Mouse (Mus musculus) stomach, postnatal 0 days (tissue): Measurements from ENCODE around the gene Lrrc10. TPM values are rescaled to one million over a fixed set of nuclear protein-coding genes. Genes with fewer than 3 reads are reported as not detected.

Experiments used
- ATAC-seq: fragments of 200-750 bp; cut with Nextera tagmentation; 2 replicates; pipeline ENCODE4 v1.8.0; 2017; ENCODE audit not compliant: low FRiP score, low TSS enrichment
- DNase-seq: peaks from one replicate; pipeline ENCODE4 v3.0.0-alpha.2; 2016; ENCODE audit warnings: low spot score
- H3K27ac ChIP-seq: fragments of 300-500 bp; sonication (generic); replicated peaks from 2 replicates; pipeline ENCODE4 v1.5.1; 2014; ENCODE audit warnings: mild to moderate bottlenecking, control low read depth
- H3K27me3 ChIP-seq: fragments of 300-500 bp; sonication (generic); 2 replicates; pipeline ENCODE4 v1.6.1; 2014; ENCODE audit warnings: low read length; ENCODE audit not compliant: control insufficient read depth, insufficient read depth
- H3K36me3 ChIP-seq: fragments of 300-500 bp; sonication (generic); 2 replicates; pipeline ENCODE4 v1.6.1; 2014; ENCODE audit warnings: low read length, mixed read lengths; ENCODE audit not compliant: control insufficient read depth, insufficient read depth
- H3K4me1 ChIP-seq: fragments of 300-500 bp; sonication (generic); replicated peaks from 2 replicates; pipeline ENCODE4 v1.6.1; 2014; ENCODE audit warnings: antibody characterized with exemption; ENCODE audit not compliant: control insufficient read depth, insufficient read depth
- H3K4me2 ChIP-seq: fragments of 300-500 bp; sonication (generic); replicated peaks from 2 replicates; pipeline ENCODE4 v1.6.1; 2014; ENCODE audit warnings: low read depth, mild to moderate bottlenecking, control low read depth, moderate library complexity
- H3K4me3 ChIP-seq: fragments of 300-500 bp; sonication (generic); 2 replicates; pipeline ENCODE4 v1.5.1; 2014; ENCODE audit warnings: low read depth, low read length, control low read depth
- H3K9ac ChIP-seq: fragments of 300-500 bp; sonication (generic); 2 replicates; pipeline ENCODE4 v1.6.1; 2014; ENCODE audit warnings: mild to moderate bottlenecking, low read length, control low read depth, mixed read lengths
- H3K9me3 ChIP-seq: fragments of 300-500 bp; sonication (generic); 2 replicates; pipeline ENCODE4 v1.6.1; 2016; ENCODE audit warnings: low read length; ENCODE audit not compliant: control insufficient read depth
- CTCF ChIP-seq: IDR thresholded peaks from 2 replicates; pipeline ENCODE4 v1.5.1; 2016; ENCODE audit warnings: antibody characterized with exemption, low read depth, mild to moderate bottlenecking, moderate library complexity
- EP300 ChIP-seq: optimal IDR thresholded peaks from 2 replicates; pipeline ENCODE3; 2016; ENCODE audit warnings: antibody characterized with exemption
- WGBS: fragments of 180-500 bp; shearing (Covaris S2); extraction: QIAGEN DNeasy Blood & Tissue Kit; methylation state at CpG from one replicate; pipeline ENCODE4 v1.1.7; 2014; 5-methylcytosine and 5-hydroxymethylcytosine counted together
- polyA plus RNA-seq: library from polyadenylated mRNA; unstranded; fragments of >200 nt; fragmentation: Nextera tagmentation; extraction: Ambion mirVana; gene quantifications from 2 replicates; pipeline ENCODE4 v1.2.1, GENCODE M21; 2015

The Lrrc10 gene
- polyA plus RNA-seq, 1 experiment from 2014 or later: not detected

- Histone ChIP-seq H3K36me3 (peaks cover 54% of the 10 kb centered on the region), H3K4me2 (no peak overlapping the region), H3K9me3 (no peaks in the 10 kb centered on the region), H3K4me1 (no peaks in the 10 kb centered on the region), H3K27me3 (no peaks in the 10 kb centered on the region), H3K4me3 (no peak overlapping the region), H3K9ac (no peak overlapping the region), H3K27ac (no peak overlapping the region)
- no peak for DNase-seq
- WGBS: 92% methylated on average over 4 of the region's 4 CpGs
- no peak for ATAC-seq
- TF ChIP-seq EP300 (no peak), CTCF (peak; percentile 51)
These were observed 10.5 kb downstream of the Lrrc10 start for GRCm38 (mm10) chr10:117055668-117056067.

DNA sequence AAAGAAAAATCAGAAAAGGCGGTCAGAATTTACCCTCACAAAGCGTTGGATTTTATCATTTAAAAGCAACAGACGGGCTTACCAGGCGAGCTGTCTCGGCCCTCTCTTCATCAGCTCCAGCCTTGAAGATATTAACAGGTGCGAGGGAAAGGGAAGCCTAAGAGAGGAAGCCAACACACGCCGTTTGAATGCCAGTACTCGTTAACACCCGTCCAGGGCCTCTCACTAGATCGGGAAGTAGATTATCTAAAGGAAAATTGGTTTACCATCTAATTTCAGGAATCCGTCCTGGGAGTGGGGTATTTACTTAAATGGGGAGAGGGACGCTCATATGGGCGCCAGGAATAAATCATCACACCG is 17.7 kb downstream of the Lrrc10 start:
- TF ChIP-seq CTCF: no peak
- no peak for TF ChIP-seq EP300
- H3K36me3 ChIP-seq: peaks cover 21% of the 10 kb centered on the region
- no peaks in the 10 kb centered on the region for H3K4me1 ChIP-seq
- ATAC-seq (no peak), DNase-seq (no peak)
- WGBS: 2% methylated on average over 15 of the region's 15 CpGs
- peak overlapping the region; percentile 98 for H3K4me3 ChIP-seq
- peak overlapping the region; percentile 91 for H3K9ac ChIP-seq
- H3K4me2 ChIP-seq: peak overlapping the region; percentile 65
- H3K27me3 ChIP-seq: no peaks in the 10 kb centered on the region
- H3K9me3 ChIP-seq: no peaks in the 10 kb centered on the region
- peak overlapping the region; percentile 90; the same call in 1 of the 2 replicates for H3K27ac ChIP-seq

- under 1% methylated on average over 67 of the region's 68 CpGs for WGBS
- no peak for TF ChIP-seq EP300
- TF ChIP-seq CTCF: no peak
- H3K9ac ChIP-seq: peak within 1 kb of the TSS; percentile 91
These were observed 18.3 kb downstream of the Lrrc10 start, which contains the start of gene Cct2 for GRCm38 (mm10) chr10:117063254-117064021. Gene Cct2 (minus strand): TSS chr10:117063814.

GRCm38 (mm10) chr10:117064076-117064475 is 18.9 kb downstream of the Lrrc10 start:
- no peak for DNase-seq
- 0 out of 2 replicates have a peak, but pooled peaks have one; percentile 17 for ATAC-seq
- peak overlapping the region; percentile 55 for H3K4me2 ChIP-seq
- TF ChIP-seq EP300 (no peak), CTCF (no peak)
- H3K27ac ChIP-seq: peak overlapping the region; percentile 45; the same call in 1 of the 2 replicates
- H3K4me1 ChIP-seq: no peaks in the 10 kb centered on the region
- H3K27me3 ChIP-seq: no peaks in the 10 kb centered on the region
- 7% methylated on average over 7 of the region's 7 CpGs for WGBS
- peaks cover 17% of the 10 kb centered on the region for H3K36me3 ChIP-seq
- no peaks in the 10 kb centered on the region for H3K9me3 ChIP-seq
- H3K4me3 ChIP-seq: peak overlapping the region; percentile 98
- H3K9ac ChIP-seq: peak overlapping the region; percentile 35; the same call in 1 of the 2 replicates

More at GRCm38 (mm10) chr10:117063254-117064021, 18.3 kb downstream of the Lrrc10 start, which contains the start of gene Cct2:
- Histone ChIP-seq H3K36me3 (peaks cover 21% of the 10 kb centered on the region), H3K27ac (peak within 1 kb of the TSS; percentile 90), H3K9me3 (no peaks in the 10 kb centered on the region), H3K27me3 (no peaks in the 10 kb centered on the region), H3K4me2 (peak within 1 kb of the TSS; percentile 65), H3K4me3 (peak within 1 kb of the TSS; percentile 98), H3K4me1 (no peaks in the 10 kb centered on the region)
- ATAC-seq: peak; percentile 96
- peak; percentile 99 for DNase-seq

- 88% methylated on average over 3 of the region's 3 CpGs for WGBS
- Histone ChIP-seq H3K27me3 (no peaks in the 10 kb centered on the region), H3K4me1 (no peaks in the 10 kb centered on the region), H3K36me3 (peaks cover 4% of the 10 kb centered on the region), H3K9ac (no peak overlapping the region), H3K4me3 (no peak overlapping the region), H3K4me2 (no peak overlapping the region), H3K27ac (no peak overlapping the region), H3K9me3 (no peaks in the 10 kb centered on the region)
- TF ChIP-seq EP300: no peak
- peak; percentile 44 for TF ChIP-seq CTCF
- no peak for DNase-seq
- ATAC-seq: no peak
These were observed 24.0 kb downstream of the Lrrc10 start for GRCm38 (mm10) chr10:117069109-117069508.
